Mouse (Mus musculus) megakaryocyte, adult 5-6 weeks (primary cell): ENCODE data around the gene Aox3. TPM values are rescaled to one million over a fixed set of nuclear protein-coding genes. Genes with fewer than 3 reads are reported as not detected.

Experiments
- total RNA-seq, 2 experiments: library from RNA; stranded (forward) in 1 of 2; stranded (reverse) in 1 of 2; fragments of 153-499, 151-499 nt in 1 of 2; fragments of 221-1000, 200-1000 nt in 1 of 2; gene quantifications; 2 replicates each; pipeline versions ENCODE4 v1.2.3 to v1.2.4; 2015 to 2017

Aox3 gene
- total RNA-seq, 2 experiments from 2014 or later = 0.15 to 0.22 TPM

Other genes with a start within 250 kb of the Aox3 start
- 40.0 and 40.6 TPM in 2 replicates for gene Sgo2a, start 117.2 kb upstream of the Aox3 start, total RNA-seq (2015)
- gene Sgo2a, start 117.2 kb upstream of the Aox3 start, total RNA-seq (2017) = 43.0 and 43.6 TPM in 2 replicates
- gene Kctd18, start 94.2 kb upstream of the Aox3 start, total RNA-seq (2015) = 10.9 and 11.6 TPM in 2 replicates
- 17.4 and 18.7 TPM in 2 replicates for gene Kctd18, start 94.2 kb upstream of the Aox3 start, total RNA-seq (2017)
- 0.27 TPM in 1 of 2 replicates, not detected in the other for gene Aox1, start 83.2 kb upstream of the Aox3 start, total RNA-seq (2015)
- gene Aox1, start 83.2 kb upstream of the Aox3 start, total RNA-seq (2017) = 0.04 and 0.16 TPM in 2 replicates
- 0.14 TPM in 1 of 2 replicates, not detected in the other for gene Aox4, start 97.3 kb downstream of the Aox3 start, total RNA-seq (2015)
- not detected in 2 replicates for gene Aox4, start 97.3 kb downstream of the Aox3 start, total RNA-seq (2017)
- 0.04 and 0.46 TPM in 2 replicates for gene Aox2, start 165.2 kb downstream of the Aox3 start, total RNA-seq (2015)
- 0.12 and 0.62 TPM in 2 replicates for gene Aox2, start 165.2 kb downstream of the Aox3 start, total RNA-seq (2017)